Mouse (Mus musculus) small intestine, adult 2 months (tissue): ENCODE data around the gene Adad2.

Experiments used
- CTCF ChIP-seq: fragments of 200-500 bp; IDR thresholded peaks from 2 replicates; pipeline ENCODE4 v1.5.1; 2012; ENCODE audit warnings: low read depth, mild to moderate bottlenecking, control low read depth, inconsistent platforms, low read length, moderate library complexity, mixed read lengths; ENCODE audit not compliant: insufficient replicate concordance, insufficient read length; ENCODE audit errors: extremely low read depth
- POLR2A ChIP-seq: fragments of 200-500 bp; IDR thresholded peaks from 2 replicates; pipeline ENCODE4 v1.6.1; 2012; ENCODE audit warnings: low read depth, mild to moderate bottlenecking, control low read depth, inconsistent platforms, low read length, moderate library complexity

DNA sequence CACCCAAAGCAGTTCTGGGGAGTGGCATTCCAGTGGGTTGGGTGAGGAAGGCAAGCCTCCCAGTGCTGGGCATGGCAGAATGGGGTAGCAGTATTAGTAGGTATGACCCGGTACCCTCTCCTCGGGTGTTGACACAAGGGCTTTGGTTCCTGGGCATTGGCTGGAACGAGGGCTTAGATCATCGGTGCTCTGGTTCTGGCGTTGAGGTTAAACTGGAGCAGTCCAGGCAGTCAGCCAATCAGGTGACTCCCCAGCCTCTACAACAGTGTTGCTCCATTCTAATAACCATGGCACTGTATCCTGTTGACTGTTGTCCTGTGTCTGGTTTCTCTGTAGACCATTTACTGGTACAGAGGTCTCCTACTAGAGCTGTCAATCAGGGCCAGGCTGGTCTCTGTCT lies 5.0 kb downstream of the Adad2 start:
- no peak for TF ChIP-seq CTCF
- no peak for TF ChIP-seq POLR2A
